Mouse (Mus musculus): ENCODE data around the gene Arntl2. TPM values are rescaled to one million over a fixed set of nuclear protein-coding genes. Genes with fewer than 3 reads are reported as not detected.

The Arntl2 gene
- polyA plus RNA-seq, 1 experiment from 2014 or later, result 3.1 TPM

- Histone ChIP-seq H3K27me3 (ENCODE audit: control insufficient read depth, insufficient read depth, low read length) (no peaks in the 10 kb centered on the region; the same call in 1 of the 2 replicates), H3K27ac (replicated peaks; ENCODE audit: low read depth, low read length) (no peak overlapping the region), H3K36me3 (ENCODE audit: control insufficient read depth, insufficient read depth, low read length) (no peaks in the 10 kb centered on the region), H3K9ac (ENCODE audit: low read length) (peak overlapping the region; percentile 61), H3K4me3 (ENCODE audit: low read depth, low read length) (peak overlapping the region; percentile 48), H3K4me2 (ENCODE audit: low read depth, severe bottlenecking) (peak overlapping the region; percentile 67), H3K9me3 (ENCODE audit: control insufficient read depth, low read length) (no peaks in the 10 kb centered on the region), H3K4me1 (ENCODE audit: control insufficient read depth, insufficient read depth, low read length) (no peaks in the 10 kb centered on the region)
- DNase-seq (ENCODE audit: low spot score) (no peak), ATAC-seq (ENCODE audit: insufficient number of reproducible peaks, low FRiP score, low TSS enrichment, low read depth) (peak; percentile 45; the same call in 1 of the 2 replicates)
- 19% methylated on average over 22 of the region's 22 CpGs for WGBS
These were observed 510 bp upstream of the Arntl2 start for GRCm38 (mm10) chr6:146795166-146795923.

GRCm38 (mm10) chr6:146797446-146797845, 1.6 kb downstream of the Arntl2 start:
- no peak for DNase-seq (ENCODE audit: low spot score)
- WGBS, result 53% methylated on average over 5 of the region's 5 CpGs
- Histone ChIP-seq H3K4me1 (ENCODE audit: control insufficient read depth, insufficient read depth, low read length) (no peaks in the 10 kb centered on the region), H3K9ac (ENCODE audit: low read length) (no peak overlapping the region), H3K36me3 (ENCODE audit: control insufficient read depth, insufficient read depth, low read length) (no peaks in the 10 kb centered on the region), H3K27me3 (ENCODE audit: control insufficient read depth, insufficient read depth, low read length) (no peaks in the 10 kb centered on the region; the same call in 1 of the 2 replicates), H3K4me3 (ENCODE audit: low read depth, low read length) (no peak overlapping the region), H3K9me3 (ENCODE audit: control insufficient read depth, low read length) (no peaks in the 10 kb centered on the region), H3K27ac (replicated peaks; ENCODE audit: low read depth, low read length) (no peak overlapping the region), H3K4me2 (ENCODE audit: low read depth, severe bottlenecking) (no peak overlapping the region)
- ATAC-seq (ENCODE audit: insufficient number of reproducible peaks, low FRiP score, low TSS enrichment, low read depth), result no peak

GRCm38 (mm10) chr6:146809991-146810390, 14.1 kb downstream of the Arntl2 start:
- WGBS, result 92% methylated on average over 6 of the region's 6 CpGs

GRCm38 (mm10) chr6:146813007-146813406, 17.2 kb downstream of the Arntl2 start:
- Histone ChIP-seq H3K4me1 (ENCODE audit: control insufficient read depth, insufficient read depth, low read length) (no peaks in the 10 kb centered on the region), H3K27me3 (ENCODE audit: control insufficient read depth, insufficient read depth, low read length) (no peaks in the 10 kb centered on the region), H3K27ac (replicated peaks; ENCODE audit: low read depth, low read length) (no peak overlapping the region), H3K4me2 (ENCODE audit: low read depth, severe bottlenecking) (no peak overlapping the region), H3K36me3 (ENCODE audit: control insufficient read depth, insufficient read depth, low read length) (peaks cover 3% of the 10 kb centered on the region; the same call in 1 of the 2 replicates), H3K9ac (ENCODE audit: low read length) (no peak overlapping the region), H3K9me3 (ENCODE audit: control insufficient read depth, low read length) (no peaks in the 10 kb centered on the region), H3K4me3 (ENCODE audit: low read depth, low read length) (no peak overlapping the region)
- 88% methylated on average over 5 of the region's 5 CpGs for WGBS
- ATAC-seq (ENCODE audit: insufficient number of reproducible peaks, low FRiP score, low TSS enrichment, low read depth), result no peak
- no peak for DNase-seq (ENCODE audit: low spot score)

More at GRCm38 (mm10) chr6:146809991-146810390, 14.1 kb downstream of the Arntl2 start:
- H3K27ac ChIP-seq (replicated peaks; ENCODE audit: low read depth, low read length), result no peak overlapping the region
- H3K4me2 ChIP-seq (ENCODE audit: low read depth, severe bottlenecking), result no peak overlapping the region
- H3K36me3 ChIP-seq (ENCODE audit: control insufficient read depth, insufficient read depth, low read length), result no peaks in the 10 kb centered on the region; the same call in 1 of the 2 replicates
- H3K27me3 ChIP-seq (ENCODE audit: control insufficient read depth, insufficient read depth, low read length), result no peaks in the 10 kb centered on the region
- no peak overlapping the region for H3K4me3 ChIP-seq (ENCODE audit: low read depth, low read length)
- H3K9me3 ChIP-seq (ENCODE audit: control insufficient read depth, low read length), result no peaks in the 10 kb centered on the region
- DNase-seq (ENCODE audit: low spot score) (no peak), ATAC-seq (ENCODE audit: insufficient number of reproducible peaks, low FRiP score, low TSS enrichment, low read depth) (no peak)
- no peaks in the 10 kb centered on the region for H3K4me1 ChIP-seq (ENCODE audit: control insufficient read depth, insufficient read depth, low read length)
- H3K9ac ChIP-seq (ENCODE audit: low read length), result no peak overlapping the region

- Histone ChIP-seq H3K9me3 (ENCODE audit: control insufficient read depth, low read length) (no peaks in the 10 kb centered on the region), H3K27me3 (ENCODE audit: control insufficient read depth, insufficient read depth, low read length) (no peaks in the 10 kb centered on the region), H3K4me2 (ENCODE audit: low read depth, severe bottlenecking) (no peak overlapping the region), H3K9ac (ENCODE audit: low read length) (no peak overlapping the region), H3K27ac (replicated peaks; ENCODE audit: low read depth, low read length) (no peak overlapping the region), H3K4me1 (ENCODE audit: control insufficient read depth, insufficient read depth, low read length) (no peaks in the 10 kb centered on the region), H3K4me3 (ENCODE audit: low read depth, low read length) (no peak overlapping the region), H3K36me3 (ENCODE audit: control insufficient read depth, insufficient read depth, low read length) (0 out of 2 replicates have a peak, but pooled peaks cover 3% of the 10 kb centered on the region)
- WGBS, result 89% methylated on average over 29 of the region's 29 CpGs
- no peak for ATAC-seq (ENCODE audit: insufficient number of reproducible peaks, low FRiP score, low TSS enrichment, low read depth)
- DNase-seq (ENCODE audit: low spot score), result no peak
These were observed 24.5 kb downstream of the Arntl2 start for GRCm38 (mm10) chr6:146820177-146820965.

- no peaks in the 10 kb centered on the region for H3K36me3 ChIP-seq (ENCODE audit: control insufficient read depth, insufficient read depth, low read length)
- no peaks in the 10 kb centered on the region for H3K27me3 ChIP-seq (ENCODE audit: control insufficient read depth, insufficient read depth, low read length)
- no peaks in the 10 kb centered on the region for H3K4me1 ChIP-seq (ENCODE audit: control insufficient read depth, insufficient read depth, low read length)
- DNase-seq (ENCODE audit: low spot score), result no peak
- WGBS, result 91% methylated on average over 13 of the region's 13 CpGs
- ATAC-seq (ENCODE audit: insufficient number of reproducible peaks, low FRiP score, low TSS enrichment, low read depth), result no peak
- H3K4me3 ChIP-seq (ENCODE audit: low read depth, low read length), result no peak overlapping the region
- H3K4me2 ChIP-seq (ENCODE audit: low read depth, severe bottlenecking), result no peak overlapping the region
- H3K27ac ChIP-seq (replicated peaks; ENCODE audit: low read depth, low read length), result no peak overlapping the region
- no peaks in the 10 kb centered on the region for H3K9me3 ChIP-seq (ENCODE audit: control insufficient read depth, low read length)
- H3K9ac ChIP-seq (ENCODE audit: low read length), result no peak overlapping the region
These were observed 26.1 kb downstream of the Arntl2 start for GRCm38 (mm10) chr6:146821958-146822357.

- Histone ChIP-seq H3K9ac (ENCODE audit: low read length) (no peak overlapping the region), H3K27me3 (ENCODE audit: control insufficient read depth, insufficient read depth, low read length) (no peaks in the 10 kb centered on the region), H3K4me2 (ENCODE audit: low read depth, severe bottlenecking) (no peak overlapping the region), H3K9me3 (ENCODE audit: control insufficient read depth, low read length) (no peaks in the 10 kb centered on the region), H3K36me3 (ENCODE audit: control insufficient read depth, insufficient read depth, low read length) (no peaks in the 10 kb centered on the region), H3K27ac (replicated peaks; ENCODE audit: low read depth, low read length) (no peak overlapping the region), H3K4me3 (ENCODE audit: low read depth, low read length) (no peak overlapping the region), H3K4me1 (ENCODE audit: control insufficient read depth, insufficient read depth, low read length) (no peaks in the 10 kb centered on the region)
- WGBS, result 44% methylated on average over 16 of the region's 16 CpGs
- no peak for ATAC-seq (ENCODE audit: insufficient number of reproducible peaks, low FRiP score, low TSS enrichment, low read depth)
- DNase-seq (ENCODE audit: low spot score), result peak; percentile 80
These were observed 29.1 kb downstream of the Arntl2 start for GRCm38 (mm10) chr6:146824727-146825486.

- DNase-seq (ENCODE audit: low spot score) (no peak), ATAC-seq (ENCODE audit: insufficient number of reproducible peaks, low FRiP score, low TSS enrichment, low read depth) (no peak)
- Histone ChIP-seq H3K4me1 (ENCODE audit: control insufficient read depth, insufficient read depth, low read length) (no peaks in the 10 kb centered on the region), H3K4me2 (ENCODE audit: low read depth, severe bottlenecking) (no peak overlapping the region), H3K9ac (ENCODE audit: low read length) (no peak overlapping the region), H3K36me3 (ENCODE audit: control insufficient read depth, insufficient read depth, low read length) (no peaks in the 10 kb centered on the region), H3K27me3 (ENCODE audit: control insufficient read depth, insufficient read depth, low read length) (no peaks in the 10 kb centered on the region), H3K9me3 (ENCODE audit: control insufficient read depth, low read length) (no peaks in the 10 kb centered on the region), H3K27ac (replicated peaks; ENCODE audit: low read depth, low read length) (no peak overlapping the region), H3K4me3 (ENCODE audit: low read depth, low read length) (no peak overlapping the region)
- 76% methylated on average over 1 of the region's 1 CpGs for WGBS
These were observed 29.6 kb downstream of the Arntl2 start for GRCm38 (mm10) chr6:146825487-146825773.
